Mouse (Mus musculus): ENCODE results near the gene Ccnl2.

Gene Ccnl2

DNA sequence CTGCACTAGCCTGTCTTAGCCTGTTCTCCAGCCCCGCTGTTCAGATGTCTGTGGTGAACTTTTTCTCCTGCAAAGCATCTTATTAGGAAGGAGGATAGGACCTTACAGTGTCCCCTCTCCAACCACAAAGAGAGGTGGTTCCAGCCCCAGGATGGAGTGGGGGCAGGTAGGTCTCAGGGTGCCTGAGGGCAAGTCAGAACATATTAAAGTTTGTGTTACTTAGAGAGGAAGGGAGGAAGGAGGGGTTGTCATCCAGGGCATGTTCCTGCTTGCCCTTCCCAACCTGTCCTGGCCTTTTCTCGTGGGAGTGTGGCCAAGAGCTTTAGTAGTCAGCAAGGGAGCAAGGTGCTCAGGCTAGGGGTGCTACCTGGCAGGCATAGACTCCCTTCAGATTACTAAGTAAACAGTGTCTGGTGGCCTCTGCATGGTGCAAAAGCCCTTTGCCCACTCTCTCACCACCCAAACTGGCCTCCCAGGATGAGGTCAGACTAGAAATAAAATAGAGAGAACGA, 21.6 kb upstream of the Ccnl2 start:
- DNase-seq = no peak

DNA sequence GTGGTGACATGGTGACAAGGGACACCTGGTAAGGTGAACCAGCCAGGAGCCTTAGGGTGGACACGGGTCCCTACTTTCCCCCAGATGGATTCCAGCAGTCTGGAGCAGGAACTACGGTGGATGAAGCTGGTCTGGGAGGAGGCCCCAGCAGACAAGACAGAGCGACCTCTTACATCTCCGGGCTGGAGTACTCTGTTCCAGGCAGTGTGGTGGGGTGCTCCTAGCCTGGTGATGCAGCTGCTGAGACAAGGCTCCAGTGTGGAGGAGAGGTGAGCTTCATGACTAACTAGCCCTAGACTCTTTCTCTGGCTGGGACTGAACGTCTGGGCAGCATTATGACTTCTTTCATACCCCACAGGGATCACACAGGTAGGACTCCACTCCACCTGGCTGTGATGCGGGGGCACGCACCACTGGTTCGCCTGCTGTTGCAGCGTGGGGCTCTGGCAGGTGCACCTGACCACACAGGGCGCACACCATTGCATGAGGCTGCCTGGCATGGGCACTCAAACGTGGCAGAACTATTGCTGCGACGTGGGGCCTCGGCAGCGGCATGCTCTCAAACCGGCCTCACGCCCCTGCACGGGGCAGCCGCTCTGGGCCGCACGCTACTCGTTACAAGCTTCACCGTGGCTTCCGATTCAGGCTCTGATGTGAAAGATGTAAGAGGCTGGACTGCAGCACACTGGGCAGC, 20.9 kb upstream of the Ccnl2 start:
- no peak for DNase-seq

DNA sequence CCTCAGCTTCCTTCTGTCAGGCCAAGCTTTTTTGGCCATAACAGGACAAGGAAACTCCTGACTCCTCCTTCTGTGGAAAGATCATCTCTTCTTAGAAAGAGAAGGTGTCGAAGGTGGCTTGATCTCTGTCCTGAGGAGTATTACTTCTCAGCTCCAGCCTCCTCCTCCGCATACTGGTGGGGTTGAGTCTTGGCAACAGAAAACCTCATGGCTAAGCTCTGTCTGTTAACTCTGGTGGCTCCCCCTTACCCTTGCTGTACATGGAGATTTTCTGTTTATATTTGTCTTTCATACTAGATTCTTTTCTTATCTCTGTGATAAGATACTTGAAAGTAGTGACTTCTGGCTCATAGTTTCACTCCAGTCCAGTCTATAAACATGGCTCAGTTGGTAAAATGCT, 18.6 kb upstream of the Ccnl2 start:
- no peak for DNase-seq

DNA sequence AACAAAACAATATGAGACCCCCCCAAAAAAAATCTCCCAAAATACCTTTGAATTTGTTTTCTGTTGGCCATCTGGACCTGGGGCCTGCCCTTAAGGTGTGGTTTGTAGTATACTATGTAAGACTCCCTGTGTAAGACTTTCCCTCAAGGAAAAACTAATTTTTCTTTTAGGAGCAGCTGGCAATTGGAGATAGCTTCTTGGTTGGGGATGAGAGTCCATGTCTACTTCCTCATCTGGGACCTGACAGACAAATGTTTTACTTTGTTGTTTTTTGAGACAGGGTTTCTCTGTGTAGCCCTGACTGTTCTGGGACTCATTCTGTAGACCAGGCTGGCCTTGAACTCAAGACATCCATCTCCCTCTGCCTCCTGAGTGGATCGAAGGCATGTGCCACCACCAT, 10.2 kb upstream of the Ccnl2 start:
- DNase-seq = no peak

DNA sequence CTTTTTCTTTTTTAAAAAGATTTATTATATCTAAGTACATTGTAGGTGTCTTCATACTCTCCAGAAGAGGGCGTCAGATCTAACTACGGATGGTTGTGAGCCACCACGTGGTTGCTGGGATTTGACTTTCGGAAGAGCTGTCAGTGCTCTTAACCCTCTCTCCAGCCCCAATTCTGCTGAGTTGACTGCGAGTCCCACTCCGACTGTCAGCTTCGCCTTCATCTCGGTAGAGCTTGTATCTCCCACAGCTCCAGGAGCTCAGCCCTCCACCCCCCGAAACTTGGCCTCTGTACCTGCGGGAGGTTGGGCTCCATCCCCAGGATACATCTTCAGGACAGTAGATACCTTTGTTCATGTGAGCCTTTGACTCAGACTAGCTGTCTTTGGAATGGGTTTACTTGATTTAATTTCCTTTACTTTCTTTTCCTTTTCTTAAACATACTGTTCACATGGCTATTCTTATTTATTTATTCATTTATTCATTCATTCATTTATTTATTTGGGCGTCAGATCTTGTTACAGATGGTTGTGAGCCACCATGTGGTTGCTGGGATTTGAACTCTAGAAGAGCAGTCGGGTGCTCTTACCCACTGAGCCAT, 9.4 kb upstream of the Ccnl2 start, which contains the start of gene Mrpl20:
Gene Mrpl20 (plus strand): TSS at position 138 of the 599 bp plus-strand sequence.
- no peak for DNase-seq

DNA sequence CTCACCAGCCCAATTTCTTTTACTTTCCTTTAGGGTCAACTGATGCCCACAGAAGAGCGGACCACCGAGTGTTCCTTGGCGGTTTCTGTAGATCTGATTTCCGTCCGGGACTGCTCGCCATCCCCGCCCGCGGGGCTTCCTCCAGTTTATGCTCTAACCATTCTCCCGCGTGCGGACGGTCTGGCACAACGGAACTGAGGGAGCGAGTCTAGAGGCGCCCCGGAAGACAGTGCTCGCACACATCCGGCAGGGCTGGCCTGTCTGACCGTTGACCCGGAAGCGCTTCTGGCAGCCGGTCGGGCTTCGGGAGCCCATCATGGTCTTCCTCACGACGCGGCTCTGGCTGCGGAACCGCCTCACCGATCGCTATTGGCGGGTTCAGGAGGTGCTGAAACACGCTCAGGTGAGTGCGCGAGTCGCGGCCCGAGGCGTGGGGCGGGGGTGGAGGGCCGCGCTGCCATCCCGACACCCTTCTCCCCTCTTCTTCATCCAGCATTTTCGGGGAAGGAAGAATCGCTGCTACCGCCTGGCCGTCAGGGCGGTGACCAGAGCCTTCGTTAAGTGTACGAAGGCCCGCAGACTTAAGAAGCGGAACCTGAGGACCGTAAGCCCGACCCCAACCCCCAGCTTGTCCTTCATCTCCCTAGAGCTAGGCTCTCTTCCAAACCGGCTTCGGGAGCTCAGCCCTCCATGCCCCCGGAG, 8.8 kb upstream of the Ccnl2 start:
- DNase-seq = peak; percentile 88 to 96

DNA sequence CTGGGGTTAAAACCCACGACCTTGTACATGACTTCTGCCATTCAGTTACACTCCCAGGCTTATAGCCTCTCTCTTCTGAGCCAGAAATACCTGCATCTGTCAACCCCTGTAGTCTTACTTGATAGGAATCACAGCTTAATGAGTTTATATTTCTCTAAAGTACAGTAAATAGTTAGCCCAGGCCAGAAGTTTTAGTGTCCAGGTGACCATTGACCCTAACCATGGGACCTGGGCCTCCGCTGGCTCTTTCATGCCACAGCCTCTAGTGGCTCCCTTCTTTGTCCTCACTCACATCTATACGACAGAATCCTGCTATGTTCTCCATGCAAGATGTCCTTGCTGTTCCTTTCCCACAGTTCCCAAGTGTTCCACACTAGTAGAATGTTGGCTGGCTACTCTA, 4.4 kb upstream of the Ccnl2 start:
- no peak for DNase-seq

DNA sequence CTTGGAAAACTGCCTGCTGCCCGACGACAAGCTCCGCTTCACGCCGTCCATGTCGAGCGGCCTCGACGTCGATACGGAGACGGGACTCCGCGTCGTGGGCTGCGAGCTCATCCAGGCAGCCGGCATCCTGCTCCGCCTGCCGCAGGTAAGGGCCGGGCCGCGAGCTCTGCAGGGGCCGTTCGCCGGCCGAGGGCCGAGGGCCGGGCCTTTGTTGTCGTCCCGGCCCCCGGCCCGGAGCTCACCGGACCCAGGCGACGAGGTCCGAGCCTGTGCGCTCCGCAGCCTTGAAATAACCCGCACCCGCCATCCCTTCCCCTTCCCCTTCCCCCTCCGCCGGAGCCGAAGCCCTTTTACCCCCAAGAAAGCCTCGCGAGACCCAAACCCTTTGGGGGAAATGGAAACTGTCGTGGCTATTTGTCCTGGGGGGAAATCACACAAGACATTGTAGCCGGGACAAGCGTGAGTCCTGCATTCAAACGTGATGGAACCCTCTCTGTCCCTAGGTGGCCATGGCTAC, 434 bp downstream of the Ccnl2 start:
- no peak for DNase-seq

DNA sequence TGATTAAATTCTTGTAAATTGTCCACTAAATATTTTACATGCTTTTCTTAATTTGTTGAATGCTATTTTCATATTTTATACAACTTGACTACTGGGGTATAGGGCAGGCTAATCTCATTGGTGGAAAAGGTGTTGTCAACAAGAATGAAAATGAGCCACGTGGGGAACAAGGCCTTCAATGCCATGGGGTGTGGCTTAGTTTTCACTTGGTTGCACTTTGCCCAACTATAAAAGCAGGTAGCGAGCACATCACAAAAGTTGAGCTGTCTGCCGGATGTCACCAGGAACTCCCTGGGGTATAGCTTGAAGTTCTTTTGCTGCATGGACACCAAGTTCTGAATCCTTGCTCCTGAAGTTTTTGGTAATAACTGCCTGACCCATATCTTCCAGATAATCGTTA, 5.2 kb downstream of the Ccnl2 start:
- no peak for DNase-seq

DNA sequence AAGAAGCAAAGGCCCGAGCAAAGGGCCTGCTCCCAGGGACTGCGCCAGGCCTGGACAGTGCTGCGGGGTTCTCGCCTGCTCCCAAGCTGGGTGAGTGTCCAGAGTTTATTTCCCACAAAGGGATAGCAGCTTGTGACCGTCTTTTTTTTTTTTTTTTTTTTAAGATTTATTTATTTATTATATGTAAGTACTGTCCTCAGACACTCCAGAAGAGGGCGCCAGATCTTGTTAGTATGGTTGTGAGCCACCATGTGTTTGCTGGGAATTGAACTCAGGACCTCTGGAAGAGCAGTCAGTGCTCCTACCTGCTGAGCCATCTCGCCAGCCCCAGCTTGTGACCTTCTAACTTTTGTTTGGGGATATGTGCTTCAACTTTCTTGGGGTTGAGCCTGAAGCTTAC, 8.7 kb downstream of the Ccnl2 start:
- no peak for DNase-seq

DNA sequence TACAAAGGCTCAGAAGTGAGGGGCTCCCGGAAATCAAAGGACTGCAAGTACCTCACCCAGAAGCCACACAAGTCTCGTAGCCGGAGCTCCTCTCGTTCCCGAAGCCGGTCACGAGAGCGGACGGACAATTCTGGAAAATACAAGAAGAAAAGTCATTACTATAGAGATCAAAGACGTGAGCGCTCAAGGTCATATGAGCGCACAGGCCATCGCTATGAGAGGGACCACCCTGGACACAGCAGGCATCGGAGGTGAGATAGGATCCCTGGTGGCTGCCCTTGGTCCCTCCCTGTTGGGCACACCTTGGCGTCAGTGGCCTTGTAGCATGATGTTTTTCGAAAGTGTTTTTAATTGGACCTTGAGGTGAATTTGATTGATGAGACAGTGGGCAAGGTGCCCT, 11.2 kb downstream of the Ccnl2 start:
- no peak for DNase-seq

DNA sequence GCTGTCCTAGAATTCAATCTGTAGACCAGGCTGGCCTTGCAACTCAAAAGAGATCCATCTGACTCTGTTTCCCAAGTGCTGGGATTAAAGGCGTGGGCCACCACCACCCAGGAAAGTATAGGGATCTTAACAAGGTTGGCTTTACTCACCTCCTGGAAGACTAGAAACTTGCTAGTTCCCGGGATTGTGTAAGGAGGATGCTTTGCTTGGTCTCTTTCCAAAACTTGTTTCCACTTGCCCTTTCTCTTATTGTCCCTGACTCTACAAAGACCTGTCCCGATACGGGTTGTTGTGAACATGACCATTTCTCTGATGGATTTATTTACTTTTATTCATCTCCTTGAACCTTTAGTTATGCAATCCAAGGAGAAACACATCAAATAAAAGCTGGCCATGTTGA, 17.6 kb downstream of the Ccnl2 start:
- DNase-seq = no peak

DNA sequence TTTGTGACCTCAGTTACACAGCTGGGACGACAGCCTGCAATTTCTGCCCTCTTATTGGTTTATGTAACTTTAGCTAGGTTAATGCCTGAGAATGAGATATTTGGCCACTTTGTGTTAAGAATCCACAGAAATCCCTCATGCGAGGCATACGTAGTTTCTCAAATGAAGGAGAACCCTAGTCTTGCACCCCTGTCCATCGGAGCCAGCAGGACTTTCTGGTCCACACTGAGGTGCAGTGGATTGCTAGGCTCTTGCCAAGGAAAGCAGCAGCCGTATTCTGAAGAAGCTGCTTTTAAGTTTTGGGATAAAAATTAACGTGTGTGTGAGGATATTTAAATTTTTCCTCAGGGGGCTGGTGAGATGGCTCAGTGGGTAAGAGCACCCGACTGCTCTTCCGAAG, 18.3 kb downstream of the Ccnl2 start:
- DNase-seq = no peak

DNA sequence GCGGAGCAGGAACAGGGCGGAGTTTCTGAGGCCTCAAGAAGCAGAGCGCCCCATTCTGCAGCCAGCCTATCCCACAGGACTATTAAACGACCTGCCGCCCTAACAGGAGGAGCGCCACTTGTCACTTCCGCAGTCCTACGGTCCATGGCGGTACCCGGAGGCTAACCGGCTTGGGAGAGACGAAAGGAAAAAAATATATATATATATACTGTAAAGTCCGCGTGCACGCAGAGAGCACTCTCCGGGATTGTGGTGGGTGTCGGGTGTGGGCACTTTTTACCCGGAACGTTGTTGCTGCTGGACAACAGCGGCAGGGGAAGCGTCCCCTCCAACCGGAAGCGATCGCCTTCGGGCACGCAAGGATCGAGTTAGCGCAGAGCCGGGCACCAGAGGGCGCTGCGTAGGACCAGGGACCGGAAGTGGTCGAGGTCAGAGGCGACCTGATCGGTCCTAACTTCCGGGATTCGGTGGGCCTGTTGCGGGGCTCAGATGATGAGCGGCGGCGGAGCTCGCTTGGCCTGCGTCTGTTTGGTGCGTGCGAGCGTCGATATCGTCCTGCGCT, 19.0 kb downstream of the Ccnl2 start, which contains the start of gene Aurkaip1:
Gene Aurkaip1 (plus strand): TSS at position 68 of the 562 bp plus-strand sequence.
- DNase-seq = peak; percentile 93 to 94

DNA sequence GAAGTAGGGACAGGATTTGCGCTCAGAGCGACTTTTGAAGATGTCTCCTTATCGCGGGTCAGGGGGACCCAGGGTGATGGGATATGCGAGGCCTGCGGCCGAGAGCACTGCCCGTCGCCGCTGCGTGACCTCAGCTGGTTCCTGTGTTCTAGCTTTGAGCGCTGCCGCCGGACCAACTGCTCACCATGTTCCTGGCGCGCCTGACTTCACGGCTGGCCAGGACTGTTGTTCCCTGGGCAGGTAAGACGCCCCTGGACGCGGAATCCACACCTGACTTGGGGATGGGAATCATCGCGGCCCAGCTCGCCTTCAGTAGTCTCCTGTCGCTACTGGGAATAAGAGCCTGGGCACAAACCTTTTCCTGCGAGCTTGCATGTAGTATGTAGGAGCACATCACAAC, 19.5 kb downstream of the Ccnl2 start:
- DNase-seq = no peak

DNA sequence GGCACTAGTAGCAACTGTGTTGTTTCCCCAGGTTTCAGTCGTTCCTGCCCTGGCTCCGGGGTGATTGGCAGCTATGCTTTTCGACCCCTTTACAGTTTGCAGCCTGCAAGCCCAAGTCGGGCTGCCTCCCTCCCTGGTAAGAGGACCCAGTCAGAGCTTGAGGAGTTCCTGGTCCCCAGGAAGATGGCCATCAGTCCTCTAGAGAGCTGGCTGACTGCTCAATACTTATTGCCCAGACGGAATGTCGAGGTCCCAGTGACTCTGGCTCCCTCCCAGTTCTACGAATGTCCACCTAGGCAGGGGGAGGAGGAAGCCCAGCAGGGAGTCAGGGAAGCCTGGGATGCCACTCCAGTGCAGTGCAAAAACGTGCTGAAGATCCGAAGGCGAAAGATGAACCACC, 20.0 kb downstream of the Ccnl2 start:
- no peak for DNase-seq

DNA sequence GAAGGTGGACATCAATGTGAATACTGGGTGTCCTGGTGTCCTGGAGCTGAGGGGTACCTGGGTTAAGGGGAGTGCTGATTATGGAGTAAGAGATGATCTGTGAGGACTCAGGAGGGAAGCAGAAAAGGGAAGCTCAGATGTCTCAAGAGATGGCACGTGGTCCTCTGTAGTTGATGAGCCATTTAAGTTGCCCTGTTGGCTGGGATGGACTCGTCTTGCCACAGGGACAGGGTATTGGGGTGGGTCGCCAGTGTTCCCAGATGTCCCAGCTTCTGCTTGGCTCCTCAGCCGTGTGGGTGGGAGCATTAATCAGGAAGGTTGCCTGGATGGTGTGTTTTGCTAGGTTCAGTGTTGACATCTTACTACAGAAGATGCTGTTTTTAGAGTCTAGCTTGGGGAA, 20.9 kb downstream of the Ccnl2 start:
- DNase-seq = no peak

DNA sequence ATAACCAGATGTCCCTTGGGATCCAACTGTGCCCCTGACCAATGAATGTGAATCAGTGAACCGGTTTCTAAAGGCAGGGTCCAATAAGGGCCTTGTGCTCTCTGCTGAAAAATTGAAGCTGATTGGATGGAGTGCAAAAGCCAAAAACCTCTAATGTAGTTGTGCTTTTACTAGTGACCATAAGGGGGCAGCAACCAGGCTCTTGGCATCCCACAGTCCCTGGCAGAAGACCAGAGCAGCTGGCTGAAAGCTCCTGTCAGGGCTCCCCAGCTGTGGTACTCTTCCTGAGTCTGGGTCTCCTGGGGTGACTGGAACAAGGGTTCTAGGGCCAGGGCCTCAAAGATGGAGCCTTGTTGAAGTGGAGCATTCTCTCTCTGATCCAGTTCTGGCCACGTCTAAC, 21.5 kb downstream of the Ccnl2 start:
- peak; percentile 30 to 46 for DNase-seq

DNA sequence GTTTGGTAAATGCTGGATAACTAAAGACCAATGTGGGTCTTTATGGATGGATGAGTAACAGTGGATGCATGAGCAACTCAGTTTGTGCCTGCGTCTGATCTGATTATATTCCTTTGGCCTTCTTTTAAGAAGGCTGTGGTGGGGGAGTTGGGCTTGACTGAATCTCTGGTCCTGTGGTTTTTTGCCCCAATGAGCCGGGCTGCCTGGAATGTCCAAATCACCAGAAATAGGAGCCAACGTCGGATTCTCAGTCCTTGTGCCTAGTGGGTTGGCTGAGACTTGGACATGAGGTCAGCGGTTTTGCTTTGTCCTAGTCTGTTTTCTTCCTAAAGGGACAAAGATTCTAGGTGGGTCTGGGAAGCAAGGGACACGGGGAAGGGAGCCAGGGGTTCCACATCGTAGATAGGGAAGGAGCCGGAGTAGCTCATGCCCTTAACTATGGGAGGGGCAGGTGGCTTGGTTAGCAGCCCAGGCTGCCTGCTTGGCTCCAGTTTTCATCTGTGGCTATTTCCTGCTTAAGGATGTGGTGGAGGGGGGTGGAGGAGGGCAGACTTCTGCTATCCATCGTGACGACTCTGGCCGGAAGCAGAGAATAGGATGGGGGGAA, 25.2 kb downstream of the Ccnl2 start:
- DNase-seq = no peak

DNA sequence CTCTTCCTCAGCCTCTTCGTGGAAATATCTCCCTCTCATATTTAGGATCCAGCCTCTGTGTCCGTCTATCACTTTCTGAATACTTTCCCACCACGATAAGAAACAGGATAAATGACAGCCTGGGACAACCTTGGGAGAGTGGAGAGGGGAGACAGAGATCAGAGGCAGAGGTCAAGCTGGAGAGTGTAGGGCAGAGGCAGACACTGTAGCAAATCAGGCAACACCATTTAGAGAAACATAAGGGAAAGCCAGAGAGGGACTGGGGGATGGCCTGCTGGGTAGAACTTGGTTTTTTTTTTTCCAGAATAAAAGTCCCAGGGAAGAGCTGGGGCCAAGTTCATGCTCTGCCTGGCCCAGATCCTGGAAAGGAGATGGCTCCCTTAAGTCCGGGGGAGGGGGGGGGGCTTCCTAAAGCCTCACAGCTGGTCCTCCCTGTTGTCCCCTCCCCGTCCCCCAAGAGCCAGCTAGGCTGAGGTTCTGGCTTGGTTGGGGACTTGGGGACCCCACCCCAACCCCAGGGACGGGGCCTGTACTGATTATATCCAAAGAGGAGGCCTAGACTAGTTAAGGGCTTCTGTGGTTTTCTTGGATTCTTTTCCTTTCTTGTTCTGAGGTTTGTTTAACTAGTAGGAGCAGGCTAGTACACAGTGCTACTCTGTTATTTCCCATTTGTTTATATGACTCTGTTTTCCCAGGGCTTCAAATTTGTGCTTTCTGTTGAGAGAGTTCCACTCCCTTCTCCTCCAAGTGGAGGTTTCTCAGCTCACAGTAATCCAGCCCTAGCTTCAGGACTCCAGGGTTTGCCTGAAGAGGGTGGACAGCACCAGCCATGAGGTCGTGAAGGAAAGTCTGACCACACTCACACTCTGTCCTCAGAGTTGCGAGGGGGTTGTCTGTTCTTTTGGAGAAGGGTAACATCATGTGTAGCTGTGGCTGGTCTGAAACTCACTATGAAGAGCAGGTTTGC, 26.2 kb downstream of the Ccnl2 start:
- no peak for DNase-seq

DNA sequence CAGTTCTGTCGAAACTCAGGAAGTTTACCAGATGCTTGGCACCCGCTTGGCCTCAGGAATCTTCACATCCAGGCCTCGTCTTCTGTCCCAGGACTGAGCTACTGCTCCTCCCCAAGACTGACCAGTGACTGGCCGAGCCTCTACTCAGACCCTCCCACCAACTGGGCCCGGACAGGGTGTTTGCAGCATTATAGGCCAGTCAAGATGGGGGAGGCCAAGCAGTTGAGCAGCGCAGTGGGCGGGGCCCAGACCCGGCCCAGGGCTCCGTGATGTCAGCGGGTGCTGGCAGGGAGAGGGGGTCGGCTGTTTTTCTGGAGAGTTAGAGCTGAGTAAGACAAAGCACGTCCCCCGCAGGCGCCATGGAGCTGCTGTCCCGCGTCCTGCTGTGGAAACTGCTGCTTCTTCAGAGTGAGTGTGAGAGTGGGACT, 27.2 kb downstream of the Ccnl2 start, which contains the start of gene Mxra8:
Gene Mxra8 (plus strand): TSS at position 198 of the 428 bp plus-strand sequence.
- DNase-seq = peak; percentile 22 to 33

Measured in spleen, adult 18-20 months (tissue).